Mouse (Mus musculus): ENCODE measurements around the gene Cd300e. TPM values are rescaled to one million over a fixed set of nuclear protein-coding genes. Genes with fewer than 3 reads are reported as not detected.

Gene Cd300e
- total and polyA plus RNA-seq, 2 experiments from 2014 or later: 0.09 TPM; not detected in 1

DNA sequence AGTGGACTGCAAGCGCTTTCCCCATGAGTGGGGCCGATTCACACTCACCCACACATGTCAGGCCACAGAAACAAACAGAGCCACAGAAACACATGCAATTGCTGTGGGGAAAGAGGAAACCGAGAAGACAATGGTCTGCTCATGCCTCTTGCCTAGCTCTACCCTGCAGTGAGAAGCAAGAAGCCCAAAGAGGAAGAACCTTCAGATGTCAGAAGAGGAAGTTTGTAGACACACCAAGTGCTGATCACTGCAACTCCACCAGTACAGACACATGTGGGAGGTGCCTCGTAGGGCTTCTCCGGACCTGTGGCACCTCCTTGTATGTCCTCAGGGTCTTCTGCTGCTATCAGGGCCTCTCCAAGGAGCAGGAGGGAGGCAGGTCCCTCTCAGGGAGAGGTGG, 57.9 kb downstream of the Cd300e start:
- WGBS: 90% methylated on average over 5 of the region's 5 CpGs
- H3K9ac ChIP-seq (replicated peaks; ENCODE audit: low read length): no peak overlapping the region
- no peaks in the 10 kb centered on the region for H3K4me1 ChIP-seq (ENCODE audit: insufficient read depth, low read length)
- H3K9me3 ChIP-seq (ENCODE audit: low read length): no peaks in the 10 kb centered on the region
- DNase-seq (ENCODE audit: low spot score) (no peak), ATAC-seq (no peak)
- H3K27me3 ChIP-seq (ENCODE audit: insufficient read depth, low read length): no peaks in the 10 kb centered on the region
- H3K36me3 ChIP-seq (ENCODE audit: insufficient read depth, low read length): no peaks in the 10 kb centered on the region
- H3K4me3 ChIP-seq (ENCODE audit: low read length): no peak overlapping the region
- no peak for TF ChIP-seq CTCF (IDR thresholded peaks at IDR 0.05; ENCODE audit: low read depth)
- H3K4me2 ChIP-seq (ENCODE audit: low read depth, low read length): no peak overlapping the region
- H3K27ac ChIP-seq: no peak overlapping the region

Other genes with a start within 250 kb of the Cd300e start
- 12.8 and 14.1 TPM in 2 replicates for gene Gprc5c, start 211.0 kb downstream of the Cd300e start, total RNA-seq (2014; rRNA removed)
- 7.5 and 7.8 TPM in 2 replicates for gene Gprc5c, start 211.0 kb downstream of the Cd300e start, polyA plus RNA-seq (2015; fragmentation: Nextera tagmentation; extraction: Ambion mirVana)
- 1.1 and 2.6 TPM in 2 replicates for gene Cd300a, start 172.1 kb downstream of the Cd300e start, total RNA-seq (2014; rRNA removed)
- gene Cd300a, start 172.1 kb downstream of the Cd300e start, polyA plus RNA-seq (2015; fragmentation: Nextera tagmentation; extraction: Ambion mirVana): 1.4 and 1.5 TPM in 2 replicates
- gene Cd300lb, start 127.8 kb downstream of the Cd300e start, total RNA-seq (2014; rRNA removed): 0.37 TPM in 1 of 2 replicates, not detected in the other
- 0.08 TPM in 1 of 2 replicates, not detected in the other for gene Cd300lb, start 127.8 kb downstream of the Cd300e start, polyA plus RNA-seq (2015; fragmentation: Nextera tagmentation; extraction: Ambion mirVana)
- gene Cd300c, start 93.0 kb downstream of the Cd300e start, total RNA-seq (2014; rRNA removed): not detected in 2 replicates
- gene Cd300c, start 93.0 kb downstream of the Cd300e start, polyA plus RNA-seq (2015; fragmentation: Nextera tagmentation; extraction: Ambion mirVana): not detected in 2 replicates
- gene Cd300ld, start 72.3 kb downstream of the Cd300e start, total RNA-seq (2014; rRNA removed): 0.58 TPM in 1 of 2 replicates, not detected in the other
- gene Cd300ld, start 72.3 kb downstream of the Cd300e start, polyA plus RNA-seq (2015; fragmentation: Nextera tagmentation; extraction: Ambion mirVana): 0.15 TPM in 1 of 2 replicates, not detected in the other
- 0.61 and 2.1 TPM in 2 replicates for gene Cd300c2, start 60.3 kb downstream of the Cd300e start, total RNA-seq (2014; rRNA removed)
- 2.5 and 3.0 TPM in 2 replicates for gene Cd300c2, start 60.3 kb downstream of the Cd300e start, polyA plus RNA-seq (2015; fragmentation: Nextera tagmentation; extraction: Ambion mirVana)
- not detected in 2 replicates for gene Cd300ld2, start 46.0 kb downstream of the Cd300e start, total RNA-seq (2014; rRNA removed)
- not detected in 2 replicates for gene Cd300ld2, start 46.0 kb downstream of the Cd300e start, polyA plus RNA-seq (2015; fragmentation: Nextera tagmentation; extraction: Ambion mirVana)
- gene Cd300ld4, start 35.2 kb downstream of the Cd300e start, total RNA-seq (2014; rRNA removed): not detected in 2 replicates
- gene Cd300ld4, start 35.2 kb downstream of the Cd300e start, polyA plus RNA-seq (2015; fragmentation: Nextera tagmentation; extraction: Ambion mirVana): not detected in 2 replicates
- not detected in 2 replicates for gene Cd300ld5, start 24.4 kb downstream of the Cd300e start, total RNA-seq (2014; rRNA removed)
- not detected in 2 replicates for gene Cd300ld5, start 24.4 kb downstream of the Cd300e start, polyA plus RNA-seq (2015; fragmentation: Nextera tagmentation; extraction: Ambion mirVana)
- gene Cd300ld3, start 13.8 kb downstream of the Cd300e start, total RNA-seq (2014; rRNA removed): not detected in 2 replicates
- gene Cd300ld3, start 13.8 kb downstream of the Cd300e start, polyA plus RNA-seq (2015; fragmentation: Nextera tagmentation; extraction: Ambion mirVana): not detected in 2 replicates
- 1.2 TPM in 2 replicates for gene Rab37, start 29.3 kb upstream of the Cd300e start, total RNA-seq (2014; rRNA removed)
- gene Rab37, start 29.3 kb upstream of the Cd300e start, polyA plus RNA-seq (2015; fragmentation: Nextera tagmentation; extraction: Ambion mirVana): 1.2 and 1.3 TPM in 2 replicates
- not detected in 2 replicates for gene Cd300lf, start 71.8 kb upstream of the Cd300e start, total RNA-seq (2014; rRNA removed)
- gene Cd300lf, start 71.8 kb upstream of the Cd300e start, polyA plus RNA-seq (2015; fragmentation: Nextera tagmentation; extraction: Ambion mirVana): 0.23 and 0.37 TPM in 2 replicates
- 72.6 and 76.9 TPM in 2 replicates for gene Slc9a3r1, start 101.2 kb upstream of the Cd300e start, total RNA-seq (2014; rRNA removed)
- gene Slc9a3r1, start 101.2 kb upstream of the Cd300e start, polyA plus RNA-seq (2015; fragmentation: Nextera tagmentation; extraction: Ambion mirVana): 91.8 and 98.2 TPM in 2 replicates
- 6.4 and 11.1 TPM in 2 replicates for gene Tmem104, start 125.3 kb upstream of the Cd300e start, total RNA-seq (2014; rRNA removed)
- 10.1 and 13.5 TPM in 2 replicates for gene Tmem104, start 125.3 kb upstream of the Cd300e start, polyA plus RNA-seq (2015; fragmentation: Nextera tagmentation; extraction: Ambion mirVana)
- 17.3 and 27.8 TPM in 2 replicates for gene Nat9, start 125.7 kb upstream of the Cd300e start, total RNA-seq (2014; rRNA removed)
- gene Nat9, start 125.7 kb upstream of the Cd300e start, polyA plus RNA-seq (2015; fragmentation: Nextera tagmentation; extraction: Ambion mirVana): 17.3 and 22.2 TPM in 2 replicates
- 6.9 and 7.1 TPM in 2 replicates for gene Grin2c, start 205.1 kb upstream of the Cd300e start, total RNA-seq (2014; rRNA removed)
- 1.0 and 1.1 TPM in 2 replicates for gene Grin2c, start 205.1 kb upstream of the Cd300e start, polyA plus RNA-seq (2015; fragmentation: Nextera tagmentation; extraction: Ambion mirVana)
- 20.0 and 22.6 TPM in 2 replicates for gene Fdxr, start 214.9 kb upstream of the Cd300e start, total RNA-seq (2014; rRNA removed)
- 15.0 and 16.4 TPM in 2 replicates for gene Fdxr, start 214.9 kb upstream of the Cd300e start, polyA plus RNA-seq (2015; fragmentation: Nextera tagmentation; extraction: Ambion mirVana)
- 8.3 and 10.8 TPM in 2 replicates for gene Fads6, start 235.5 kb upstream of the Cd300e start, total RNA-seq (2014; rRNA removed)
- gene Fads6, start 235.5 kb upstream of the Cd300e start, polyA plus RNA-seq (2015; fragmentation: Nextera tagmentation; extraction: Ambion mirVana): 1.8 and 1.9 TPM in 2 replicates
- 0.36 and 0.99 TPM in 2 replicates for gene Otop2, start 245.0 kb upstream of the Cd300e start, total RNA-seq (2014; rRNA removed)
- gene Otop2, start 245.0 kb upstream of the Cd300e start, polyA plus RNA-seq (2015; fragmentation: Nextera tagmentation; extraction: Ambion mirVana): 0.20 and 0.34 TPM in 2 replicates